Mouse (Mus musculus): Measurements from ENCODE around the gene Ryr3. TPM values are rescaled to one million over a fixed set of nuclear protein-coding genes. Genes with fewer than 3 reads are reported as not detected.

Gene Ryr3
- polyA plus RNA-seq, 1 experiment from 2014 or later: 1.4 TPM

GRCm38 (mm10) chr2:112982908-112983510 is 233.9 kb downstream of the Ryr3 start:
- DNase-seq (ENCODE audit: low spot score): peak; percentile 79
- Histone ChIP-seq H3K36me3 (replicated peaks; ENCODE audit: control insufficient read depth, insufficient read depth, low read depth, low read length) (no peaks in the 10 kb centered on the region), H3K4me3 (ENCODE audit: low read depth, low read length) (no peak overlapping the region), H3K4me1 (ENCODE audit: control insufficient read depth, insufficient read depth, low read length) (no peaks in the 10 kb centered on the region), H3K9ac (replicated peaks; ENCODE audit: low read length) (no peak overlapping the region), H3K27me3 (ENCODE audit: control insufficient read depth, insufficient read depth, low read length) (no peaks in the 10 kb centered on the region), H3K4me2 (ENCODE audit: low read depth, low read length) (no peak overlapping the region), H3K9me3 (replicated peaks; ENCODE audit: control insufficient read depth, low read length) (no peaks in the 10 kb centered on the region), H3K27ac (replicated peaks; ENCODE audit: low read depth, low read length) (no peak overlapping the region)
- 34% methylated on average over 1 of the region's 1 CpGs for WGBS
- ATAC-seq (replicated peaks; ENCODE audit: insufficient number of reproducible peaks, low FRiP score, low TSS enrichment, low read depth): peak; percentile 72

- H3K9me3 ChIP-seq (replicated peaks; ENCODE audit: control insufficient read depth, low read length): no peaks in the 10 kb centered on the region
- ATAC-seq (replicated peaks; ENCODE audit: insufficient number of reproducible peaks, low FRiP score, low TSS enrichment, low read depth) (no peak), DNase-seq (ENCODE audit: low spot score) (no peak)
- no peaks in the 10 kb centered on the region for H3K4me1 ChIP-seq (ENCODE audit: control insufficient read depth, insufficient read depth, low read length)
- no peak overlapping the region for H3K4me2 ChIP-seq (ENCODE audit: low read depth, low read length)
- H3K27me3 ChIP-seq (ENCODE audit: control insufficient read depth, insufficient read depth, low read length): no peaks in the 10 kb centered on the region
- no peak overlapping the region for H3K4me3 ChIP-seq (ENCODE audit: low read depth, low read length)
- H3K36me3 ChIP-seq (replicated peaks; ENCODE audit: control insufficient read depth, insufficient read depth, low read depth, low read length): no peaks in the 10 kb centered on the region
- WGBS: 88% methylated on average over 14 of the region's 14 CpGs
- H3K27ac ChIP-seq (replicated peaks; ENCODE audit: low read depth, low read length): no peak overlapping the region
- H3K9ac ChIP-seq (replicated peaks; ENCODE audit: low read length): no peak overlapping the region
Observed at GRCm38 (mm10) chr2:112966807-112967625, 249.9 kb downstream of the Ryr3 start.

GRCm38 (mm10) chr2:112948931-112949330 is 268.0 kb downstream of the Ryr3 start:
- Histone ChIP-seq H3K4me3 (ENCODE audit: low read depth, low read length) (no peak overlapping the region), H3K4me1 (ENCODE audit: control insufficient read depth, insufficient read depth, low read length) (no peaks in the 10 kb centered on the region), H3K9ac (replicated peaks; ENCODE audit: low read length) (no peak overlapping the region), H3K27me3 (ENCODE audit: control insufficient read depth, insufficient read depth, low read length) (no peaks in the 10 kb centered on the region), H3K4me2 (ENCODE audit: low read depth, low read length) (no peak overlapping the region), H3K9me3 (replicated peaks; ENCODE audit: control insufficient read depth, low read length) (no peaks in the 10 kb centered on the region), H3K27ac (replicated peaks; ENCODE audit: low read depth, low read length) (no peak overlapping the region), H3K36me3 (replicated peaks; ENCODE audit: control insufficient read depth, insufficient read depth, low read depth, low read length) (no peaks in the 10 kb centered on the region)
- ATAC-seq (replicated peaks; ENCODE audit: insufficient number of reproducible peaks, low FRiP score, low TSS enrichment, low read depth) (no peak), DNase-seq (ENCODE audit: low spot score) (no peak)
- WGBS: 80% methylated on average over 1 of the region's 1 CpGs

GRCm38 (mm10) chr2:112931776-112932175 is 285.1 kb downstream of the Ryr3 start:
- no peak for DNase-seq (ENCODE audit: low spot score)
- H3K27me3 ChIP-seq (ENCODE audit: control insufficient read depth, insufficient read depth, low read length): no peaks in the 10 kb centered on the region
- H3K4me1 ChIP-seq (ENCODE audit: control insufficient read depth, insufficient read depth, low read length): no peaks in the 10 kb centered on the region
- no peak overlapping the region for H3K27ac ChIP-seq (replicated peaks; ENCODE audit: low read depth, low read length)
- H3K4me2 ChIP-seq (ENCODE audit: low read depth, low read length): no peak overlapping the region
- H3K9ac ChIP-seq (replicated peaks; ENCODE audit: low read length): no peak overlapping the region
- 62% methylated on average over 1 of the region's 1 CpGs for WGBS
- no peak for ATAC-seq (replicated peaks; ENCODE audit: insufficient number of reproducible peaks, low FRiP score, low TSS enrichment, low read depth)
- no peak overlapping the region for H3K4me3 ChIP-seq (ENCODE audit: low read depth, low read length)
- no peaks in the 10 kb centered on the region for H3K36me3 ChIP-seq (replicated peaks; ENCODE audit: control insufficient read depth, insufficient read depth, low read depth, low read length)
- no peaks in the 10 kb centered on the region for H3K9me3 ChIP-seq (replicated peaks; ENCODE audit: control insufficient read depth, low read length)

- no peak for DNase-seq (ENCODE audit: low spot score)
- Histone ChIP-seq H3K4me1 (ENCODE audit: control insufficient read depth, insufficient read depth, low read length) (no peaks in the 10 kb centered on the region), H3K27me3 (ENCODE audit: control insufficient read depth, insufficient read depth, low read length) (no peaks in the 10 kb centered on the region), H3K36me3 (replicated peaks; ENCODE audit: control insufficient read depth, insufficient read depth, low read depth, low read length) (no peaks in the 10 kb centered on the region), H3K4me2 (ENCODE audit: low read depth, low read length) (no peak overlapping the region), H3K9ac (replicated peaks; ENCODE audit: low read length) (no peak overlapping the region), H3K9me3 (replicated peaks; ENCODE audit: control insufficient read depth, low read length) (no peaks in the 10 kb centered on the region), H3K27ac (replicated peaks; ENCODE audit: low read depth, low read length) (no peak overlapping the region), H3K4me3 (ENCODE audit: low read depth, low read length) (no peak overlapping the region)
- no peak for ATAC-seq (replicated peaks; ENCODE audit: insufficient number of reproducible peaks, low FRiP score, low TSS enrichment, low read depth)
Observed at GRCm38 (mm10) chr2:112913796-112914195, 303.1 kb downstream of the Ryr3 start.

GRCm38 (mm10) chr2:112912611-112913010 is 304.3 kb downstream of the Ryr3 start:
- ATAC-seq (replicated peaks; ENCODE audit: insufficient number of reproducible peaks, low FRiP score, low TSS enrichment, low read depth) (no peak), DNase-seq (ENCODE audit: low spot score) (no peak)
- no peak overlapping the region for H3K27ac ChIP-seq (replicated peaks; ENCODE audit: low read depth, low read length)
- no peaks in the 10 kb centered on the region for H3K27me3 ChIP-seq (ENCODE audit: control insufficient read depth, insufficient read depth, low read length)
- H3K9me3 ChIP-seq (replicated peaks; ENCODE audit: control insufficient read depth, low read length): no peaks in the 10 kb centered on the region
- no peaks in the 10 kb centered on the region for H3K36me3 ChIP-seq (replicated peaks; ENCODE audit: control insufficient read depth, insufficient read depth, low read depth, low read length)
- no peak overlapping the region for H3K9ac ChIP-seq (replicated peaks; ENCODE audit: low read length)
- H3K4me2 ChIP-seq (ENCODE audit: low read depth, low read length): no peak overlapping the region
- H3K4me3 ChIP-seq (ENCODE audit: low read depth, low read length): no peak overlapping the region
- H3K4me1 ChIP-seq (ENCODE audit: control insufficient read depth, insufficient read depth, low read length): no peaks in the 10 kb centered on the region

- no peaks in the 10 kb centered on the region for H3K9me3 ChIP-seq (replicated peaks; ENCODE audit: control insufficient read depth, low read length)
- DNase-seq (ENCODE audit: low spot score) (no peak), ATAC-seq (replicated peaks; ENCODE audit: insufficient number of reproducible peaks, low FRiP score, low TSS enrichment, low read depth) (no peak)
- no peaks in the 10 kb centered on the region for H3K27me3 ChIP-seq (ENCODE audit: control insufficient read depth, insufficient read depth, low read length)
- H3K4me2 ChIP-seq (ENCODE audit: low read depth, low read length): no peak overlapping the region
- H3K27ac ChIP-seq (replicated peaks; ENCODE audit: low read depth, low read length): no peak overlapping the region
- H3K9ac ChIP-seq (replicated peaks; ENCODE audit: low read length): no peak overlapping the region
- H3K4me1 ChIP-seq (ENCODE audit: control insufficient read depth, insufficient read depth, low read length): no peaks in the 10 kb centered on the region
- no peaks in the 10 kb centered on the region for H3K36me3 ChIP-seq (replicated peaks; ENCODE audit: control insufficient read depth, insufficient read depth, low read depth, low read length)
- no peak overlapping the region for H3K4me3 ChIP-seq (ENCODE audit: low read depth, low read length)
- 82% methylated on average over 4 of the region's 4 CpGs for WGBS
Observed at GRCm38 (mm10) chr2:112910579-112910978, 306.3 kb downstream of the Ryr3 start.

GRCm38 (mm10) chr2:112909142-112909541 is 307.8 kb downstream of the Ryr3 start:
- Histone ChIP-seq H3K4me3 (ENCODE audit: low read depth, low read length) (no peak overlapping the region), H3K9me3 (replicated peaks; ENCODE audit: control insufficient read depth, low read length) (no peaks in the 10 kb centered on the region), H3K27me3 (ENCODE audit: control insufficient read depth, insufficient read depth, low read length) (no peaks in the 10 kb centered on the region), H3K9ac (replicated peaks; ENCODE audit: low read length) (no peak overlapping the region), H3K36me3 (replicated peaks; ENCODE audit: control insufficient read depth, insufficient read depth, low read depth, low read length) (no peaks in the 10 kb centered on the region), H3K4me1 (ENCODE audit: control insufficient read depth, insufficient read depth, low read length) (no peaks in the 10 kb centered on the region), H3K27ac (replicated peaks; ENCODE audit: low read depth, low read length) (no peak overlapping the region), H3K4me2 (ENCODE audit: low read depth, low read length) (no peak overlapping the region)
- DNase-seq (ENCODE audit: low spot score): no peak
- ATAC-seq (replicated peaks; ENCODE audit: insufficient number of reproducible peaks, low FRiP score, low TSS enrichment, low read depth): no peak
- WGBS: 78% methylated on average over 4 of the region's 4 CpGs
